Mouse (Mus musculus): ENCODE data around the gene Pou3f1. TPM values are rescaled to one million over a fixed set of nuclear protein-coding genes. Genes with fewer than 3 reads are reported as not detected.

Gene Pou3f1
- polyA plus RNA-seq, 1 experiment from 2014 or later, result 0.21 TPM

- no peaks in the 10 kb centered on the region for H3K36me3 ChIP-seq (ENCODE audit: control insufficient read depth, insufficient read depth, low read length)
- H3K4me3 ChIP-seq (ENCODE audit: low read depth, low read length), result no peak overlapping the region
- H3K27ac ChIP-seq (ENCODE audit: low read depth, low read length), result no peak overlapping the region
- peaks cover 9% of the 10 kb centered on the region for H3K27me3 ChIP-seq (ENCODE audit: control insufficient read depth, insufficient read depth, low read length)
- peak overlapping the region; percentile 49 for H3K4me2 ChIP-seq
- H3K9ac ChIP-seq (ENCODE audit: low read depth, low read length), result no peak overlapping the region
- WGBS (ENCODE audit: insufficient replicate concordance), result 11% methylated on average over 16 of the region's 16 CpGs
- no peak for ATAC-seq (replicated peaks; ENCODE audit: insufficient number of reproducible peaks, low FRiP score, low TSS enrichment)
- H3K9me3 ChIP-seq (replicated peaks; ENCODE audit: control insufficient read depth, low read length), result no peaks in the 10 kb centered on the region
- no peaks in the 10 kb centered on the region for H3K4me1 ChIP-seq (ENCODE audit: control insufficient read depth, insufficient read depth, low read length)
Measured at GRCm38 (mm10) chr4:124618599-124618998, 38.0 kb upstream of the Pou3f1 start.

- no peak for ATAC-seq (replicated peaks; ENCODE audit: insufficient number of reproducible peaks, low FRiP score, low TSS enrichment)
- H3K9ac ChIP-seq (ENCODE audit: low read depth, low read length), result no peak overlapping the region
- 62% methylated on average over 11 of the region's 11 CpGs for WGBS (ENCODE audit: insufficient replicate concordance)
Measured at GRCm38 (mm10) chr4:124621406-124621805, 35.2 kb upstream of the Pou3f1 start.

GRCm38 (mm10) chr4:124622566-124622965, 34.0 kb upstream of the Pou3f1 start:
- Histone ChIP-seq H3K4me2 (no peak overlapping the region), H3K9me3 (replicated peaks; ENCODE audit: control insufficient read depth, low read length) (no peaks in the 10 kb centered on the region), H3K4me3 (ENCODE audit: low read depth, low read length) (no peak overlapping the region), H3K27ac (ENCODE audit: low read depth, low read length) (no peak overlapping the region), H3K27me3 (ENCODE audit: control insufficient read depth, insufficient read depth, low read length) (peaks cover 4% of the 10 kb centered on the region), H3K4me1 (ENCODE audit: control insufficient read depth, insufficient read depth, low read length) (peaks cover 4% of the 10 kb centered on the region; the same call in 1 of the 2 replicates), H3K36me3 (ENCODE audit: control insufficient read depth, insufficient read depth, low read length) (no peaks in the 10 kb centered on the region), H3K9ac (ENCODE audit: low read depth, low read length) (no peak overlapping the region)
- no peak for ATAC-seq (replicated peaks; ENCODE audit: insufficient number of reproducible peaks, low FRiP score, low TSS enrichment)
- 85% methylated on average over 5 of the region's 5 CpGs for WGBS (ENCODE audit: insufficient replicate concordance)

More at GRCm38 (mm10) chr4:124621406-124621805, 35.2 kb upstream of the Pou3f1 start:
- H3K4me3 ChIP-seq (ENCODE audit: low read depth, low read length), result no peak overlapping the region
- H3K36me3 ChIP-seq (ENCODE audit: control insufficient read depth, insufficient read depth, low read length), result no peaks in the 10 kb centered on the region
- peaks cover 4% of the 10 kb centered on the region; the same call in 1 of the 2 replicates for H3K4me1 ChIP-seq (ENCODE audit: control insufficient read depth, insufficient read depth, low read length)
- H3K4me2 ChIP-seq, result no peak overlapping the region
- peaks cover 4% of the 10 kb centered on the region for H3K27me3 ChIP-seq (ENCODE audit: control insufficient read depth, insufficient read depth, low read length)
- H3K27ac ChIP-seq (ENCODE audit: low read depth, low read length), result no peak overlapping the region
- no peaks in the 10 kb centered on the region for H3K9me3 ChIP-seq (replicated peaks; ENCODE audit: control insufficient read depth, low read length)

GRCm38 (mm10) chr4:124624111-124624581, 32.5 kb upstream of the Pou3f1 start:
- Histone ChIP-seq H3K4me3 (ENCODE audit: low read depth, low read length) (no peak overlapping the region), H3K9ac (ENCODE audit: low read depth, low read length) (0 out of 2 replicates have a peak overlapping the region, but pooled peaks have one; percentile 16), H3K9me3 (replicated peaks; ENCODE audit: control insufficient read depth, low read length) (no peaks in the 10 kb centered on the region), H3K4me1 (ENCODE audit: control insufficient read depth, insufficient read depth, low read length) (peaks cover 4% of the 10 kb centered on the region; the same call in 1 of the 2 replicates), H3K4me2 (no peak overlapping the region), H3K27me3 (ENCODE audit: control insufficient read depth, insufficient read depth, low read length) (no peaks in the 10 kb centered on the region; the same call in 1 of the 2 replicates), H3K36me3 (ENCODE audit: control insufficient read depth, insufficient read depth, low read length) (no peaks in the 10 kb centered on the region), H3K27ac (ENCODE audit: low read depth, low read length) (no peak overlapping the region)
- 28% methylated on average over 7 of the region's 7 CpGs for WGBS (ENCODE audit: insufficient replicate concordance)
- no peak for ATAC-seq (replicated peaks; ENCODE audit: insufficient number of reproducible peaks, low FRiP score, low TSS enrichment)

- Histone ChIP-seq H3K9me3 (replicated peaks; ENCODE audit: control insufficient read depth, low read length) (no peaks in the 10 kb centered on the region), H3K9ac (ENCODE audit: low read depth, low read length) (no peak overlapping the region), H3K4me1 (ENCODE audit: control insufficient read depth, insufficient read depth, low read length) (peaks cover 4% of the 10 kb centered on the region; the same call in 1 of the 2 replicates), H3K4me2 (no peak overlapping the region), H3K27ac (ENCODE audit: low read depth, low read length) (no peak overlapping the region), H3K4me3 (ENCODE audit: low read depth, low read length) (no peak overlapping the region), H3K27me3 (ENCODE audit: control insufficient read depth, insufficient read depth, low read length) (no peaks in the 10 kb centered on the region; the same call in 1 of the 2 replicates), H3K36me3 (ENCODE audit: control insufficient read depth, insufficient read depth, low read length) (no peaks in the 10 kb centered on the region)
- 84% methylated on average over 1 of the region's 1 CpGs for WGBS (ENCODE audit: insufficient replicate concordance)
- ATAC-seq (replicated peaks; ENCODE audit: insufficient number of reproducible peaks, low FRiP score, low TSS enrichment), result no peak
Measured at GRCm38 (mm10) chr4:124626836-124627235, 29.8 kb upstream of the Pou3f1 start.

- H3K4me2 ChIP-seq, result no peak overlapping the region
- no peak overlapping the region for H3K4me3 ChIP-seq (ENCODE audit: low read depth, low read length)
- no peaks in the 10 kb centered on the region for H3K36me3 ChIP-seq (ENCODE audit: control insufficient read depth, insufficient read depth, low read length)
- H3K4me1 ChIP-seq (ENCODE audit: control insufficient read depth, insufficient read depth, low read length), result no peaks in the 10 kb centered on the region
- H3K27me3 ChIP-seq (ENCODE audit: control insufficient read depth, insufficient read depth, low read length), result peaks cover 10% of the 10 kb centered on the region
- H3K9me3 ChIP-seq (replicated peaks; ENCODE audit: control insufficient read depth, low read length), result no peaks in the 10 kb centered on the region
- ATAC-seq (replicated peaks; ENCODE audit: insufficient number of reproducible peaks, low FRiP score, low TSS enrichment), result no peak
- H3K9ac ChIP-seq (ENCODE audit: low read depth, low read length), result no peak overlapping the region
- H3K27ac ChIP-seq (ENCODE audit: low read depth, low read length), result no peak overlapping the region
- WGBS (ENCODE audit: insufficient replicate concordance), result 53% methylated on average over 4 of the region's 4 CpGs
Measured at GRCm38 (mm10) chr4:124631456-124631855, 25.2 kb upstream of the Pou3f1 start.

GRCm38 (mm10) chr4:124632856-124633255, 23.8 kb upstream of the Pou3f1 start:
- peaks cover 10% of the 10 kb centered on the region for H3K27me3 ChIP-seq (ENCODE audit: control insufficient read depth, insufficient read depth, low read length)
- WGBS (ENCODE audit: insufficient replicate concordance), result 56% methylated on average over 10 of the region's 10 CpGs
- H3K36me3 ChIP-seq (ENCODE audit: control insufficient read depth, insufficient read depth, low read length), result no peaks in the 10 kb centered on the region
- H3K4me2 ChIP-seq, result no peak overlapping the region
- H3K9me3 ChIP-seq (replicated peaks; ENCODE audit: control insufficient read depth, low read length), result no peaks in the 10 kb centered on the region
- no peak overlapping the region for H3K4me3 ChIP-seq (ENCODE audit: low read depth, low read length)
- H3K9ac ChIP-seq (ENCODE audit: low read depth, low read length), result no peak overlapping the region
- H3K27ac ChIP-seq (ENCODE audit: low read depth, low read length), result no peak overlapping the region
- H3K4me1 ChIP-seq (ENCODE audit: control insufficient read depth, insufficient read depth, low read length), result no peaks in the 10 kb centered on the region
- ATAC-seq (replicated peaks; ENCODE audit: insufficient number of reproducible peaks, low FRiP score, low TSS enrichment), result no peak

- WGBS (ENCODE audit: insufficient replicate concordance), result 2% methylated on average over 9 of the region's 9 CpGs
- H3K4me3 ChIP-seq (ENCODE audit: low read depth, low read length), result no peak overlapping the region
- H3K36me3 ChIP-seq (ENCODE audit: control insufficient read depth, insufficient read depth, low read length), result no peaks in the 10 kb centered on the region
- H3K9ac ChIP-seq (ENCODE audit: low read depth, low read length), result no peak overlapping the region
- no peak overlapping the region for H3K4me2 ChIP-seq
- H3K4me1 ChIP-seq (ENCODE audit: control insufficient read depth, insufficient read depth, low read length), result no peaks in the 10 kb centered on the region
- H3K27ac ChIP-seq (ENCODE audit: low read depth, low read length), result no peak overlapping the region
- no peaks in the 10 kb centered on the region for H3K9me3 ChIP-seq (replicated peaks; ENCODE audit: control insufficient read depth, low read length)
- peaks cover 10% of the 10 kb centered on the region for H3K27me3 ChIP-seq (ENCODE audit: control insufficient read depth, insufficient read depth, low read length)
- no peak for ATAC-seq (replicated peaks; ENCODE audit: insufficient number of reproducible peaks, low FRiP score, low TSS enrichment)
Measured at GRCm38 (mm10) chr4:124633281-124633680, 23.3 kb upstream of the Pou3f1 start.

- Histone ChIP-seq H3K27ac (ENCODE audit: low read depth, low read length) (no peak overlapping the region), H3K9ac (ENCODE audit: low read depth, low read length) (no peak overlapping the region), H3K27me3 (ENCODE audit: control insufficient read depth, insufficient read depth, low read length) (peaks cover 19% of the 10 kb centered on the region), H3K4me3 (ENCODE audit: low read depth, low read length) (no peak overlapping the region), H3K9me3 (replicated peaks; ENCODE audit: control insufficient read depth, low read length) (no peaks in the 10 kb centered on the region), H3K4me2 (peak overlapping the region; percentile 46), H3K4me1 (ENCODE audit: control insufficient read depth, insufficient read depth, low read length) (0 out of 2 replicates have a peak, but pooled peaks cover 4% of the 10 kb centered on the region), H3K36me3 (ENCODE audit: control insufficient read depth, insufficient read depth, low read length) (no peaks in the 10 kb centered on the region)
- WGBS (ENCODE audit: insufficient replicate concordance), result 13% methylated on average over 12 of the region's 12 CpGs
- ATAC-seq (replicated peaks; ENCODE audit: insufficient number of reproducible peaks, low FRiP score, low TSS enrichment), result no peak
Measured at GRCm38 (mm10) chr4:124639715-124640114, 16.9 kb upstream of the Pou3f1 start.
